Mouse (Mus musculus): ENCODE measurements around the gene Gm10073.

DNA sequence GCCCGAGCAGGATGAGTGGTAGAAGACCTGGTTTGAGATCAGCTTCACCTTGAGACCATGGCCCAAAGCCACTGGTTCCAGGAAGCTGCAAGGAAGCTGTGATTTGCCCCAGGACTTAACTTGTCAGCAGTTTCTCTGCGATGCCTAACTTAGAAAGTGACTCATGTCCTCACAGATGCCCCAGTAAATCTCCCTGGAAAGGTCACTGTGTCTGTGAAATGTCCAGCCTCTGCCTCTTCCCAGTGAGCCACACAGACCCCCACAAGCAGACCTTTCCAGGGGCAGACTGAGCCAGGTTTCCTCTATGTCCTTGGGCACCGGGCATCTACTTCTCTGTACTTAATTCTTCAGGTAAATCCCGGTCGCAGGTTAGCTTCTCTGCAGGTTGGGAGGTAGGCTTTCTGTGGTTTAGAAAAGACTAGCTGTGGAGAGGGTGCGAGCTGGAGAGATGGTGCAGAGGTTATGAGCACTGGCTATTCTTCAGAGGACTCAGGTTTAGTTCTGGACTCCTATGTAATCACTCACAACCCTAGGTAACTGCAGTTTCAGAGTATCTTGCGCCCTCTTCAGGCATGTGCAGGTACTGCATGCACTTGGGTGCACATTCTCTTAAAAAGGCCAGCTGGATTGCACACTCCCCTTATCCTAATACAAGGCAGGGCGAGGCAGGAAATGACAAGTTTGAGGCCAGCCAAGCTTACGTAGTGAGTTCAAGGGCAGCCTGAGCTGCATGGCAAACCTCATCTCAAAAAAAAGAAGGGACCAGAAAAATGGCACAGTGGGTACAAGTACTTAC lies 45.8 kb downstream of the Gm10073 start:
- TF ChIP-seq POLR2A (IDR thresholded peaks at IDR 0.05; ENCODE audit: insufficient read length, low read depth) (no peak), MAX (IDR thresholded peaks at IDR 0.05; ENCODE audit: low read depth) (no peak), CEBPB (IDR thresholded peaks at IDR 0.05; ENCODE audit: insufficient read depth, poor library complexity, severe bottlenecking) (no peak), E2F4 (IDR thresholded peaks at IDR 0.05; ENCODE audit: insufficient read depth) (no peak), TCF12 (IDR thresholded peaks at IDR 0.05; ENCODE audit: insufficient read depth, poor library complexity, severe bottlenecking) (no peak), USF1 (IDR thresholded peaks at IDR 0.05; ENCODE audit: low read depth) (no peak), POLR2AphosphoS2 (IDR thresholded peaks at IDR 0.05; ENCODE audit: insufficient read length, low read depth) (no peak), SRF (IDR thresholded peaks at IDR 0.05; ENCODE audit: control insufficient read depth, insufficient read length, low read depth) (no peak), MYOD1 (IDR thresholded peaks at IDR 0.05; ENCODE audit: control insufficient read depth in 1 of 3, insufficient read length in 2 of 3, low read depth in 2 of 3) (peak in 1 of 3 experiments; percentile 43), REST (IDR thresholded peaks at IDR 0.05; ENCODE audit: insufficient read depth, insufficient read length) (no peak)

All from myocyte (in vitro differentiated cells).